In genomic region chr3:121504927-121505487, GRCm38 (mm10) we compare ENCODE assay signal across 17 mouse cellular contexts. TPM values are rescaled to one million over a fixed set of nuclear protein-coding genes. Genes with fewer than 3 reads are reported as not detected.
DNase-seq lines count a peak whose midpoint lies in the region; ATAC-seq and TF ChIP-seq lines count a peak whose summit lies in the region.
"Had no signal": no experiment of that assay in that cellular context is flagged by ENCODE, and none has a peak within 500 bp of the region (broad histone marks: within the 10 kb centered on the region; RNA-seq: fewer than 3 reads in every experiment).

No protein-coding gene starts in this region.

- H3K27me3 ChIP-seq in forebrain, embryonic 15.5 days, result no peaks in the 10 kb centered on the region
- no peaks in the 10 kb centered on the region for H3K27me3 ChIP-seq in forebrain, embryonic 11.5 days (ENCODE audit: control insufficient read depth, insufficient read depth, low read length)
- H3K27me3 ChIP-seq in kidney, adult 2 months (replicated peaks; ENCODE audit: control insufficient read depth, insufficient read depth, low read length), result no peaks in the 10 kb centered on the region
- no peaks in the 10 kb centered on the region for H3K27me3 ChIP-seq in midbrain, embryonic 12.5 days
- H3K27me3 ChIP-seq in midbrain, embryonic 15.5 days (replicated peaks), result no peaks in the 10 kb centered on the region
- H3K27me3 ChIP-seq: heart, embryonic 13.5 days had no signal

- WGBS in forebrain, embryonic 15.5 days, result 68% methylated on average over 8 of the region's 8 CpGs
- 75% methylated on average over 8 of the region's 8 CpGs for WGBS in forebrain, embryonic 11.5 days
- 80% methylated on average over 8 of the region's 8 CpGs for WGBS in kidney, adult 2 months
- whole genome bisulfite sequencing in midbrain, embryonic 12.5 days, result 52% methylated on average over 8 of the region's 8 CpGs
- WGBS in midbrain, embryonic 15.5 days, result 60% methylated on average over 8 of the region's 8 CpGs

- H3K4me1 ChIP-seq in forebrain, embryonic 15.5 days, result no peaks in the 10 kb centered on the region
- H3K4me1 ChIP-seq in forebrain, embryonic 11.5 days (replicated peaks; ENCODE audit: control insufficient read depth, insufficient read depth, low read length), result no peaks in the 10 kb centered on the region
- H3K4me1 ChIP-seq in kidney, adult 2 months (ENCODE audit: control insufficient read depth, insufficient read depth, low read length), result no peaks in the 10 kb centered on the region
- H3K4me1 ChIP-seq in midbrain, embryonic 12.5 days, result peaks cover 6% of the 10 kb centered on the region; the same call in 1 of the 2 replicates
- H3K4me1 ChIP-seq in midbrain, embryonic 15.5 days, result no peaks in the 10 kb centered on the region

- no peak for TF ChIP-seq POLR2A in kidney, adult 2 months (IDR thresholded peaks at IDR 0.05; ENCODE audit: low read depth, low read length)

- DNase-seq in forebrain, embryonic 11.5 days (ENCODE audit: low spot score), result no peak
- DNase-seq in kidney, adult 2 months, result no peak
- DNase-seq in kidney, adult 18-20 months, result no peak
- no peak for DNase-seq in right cerebral cortex, postnatal 10 days (ENCODE audit: low spot score in 2 of 2)
- DNase-seq: adrenal gland, adult 2 months; adrenal gland, postnatal 25 days; cerebellum, adult 2 months; cerebellum, postnatal 10 days; gastrocnemius, postnatal 36 days; heart, adult 11 months; heart, postnatal 36 days had no signal

- no peak overlapping the region for H3K9ac ChIP-seq in forebrain, embryonic 15.5 days (replicated peaks)
- H3K9ac ChIP-seq in forebrain, embryonic 11.5 days (ENCODE audit: low read length), result no peak overlapping the region
- peak overlapping the region; percentile 4; the same call in 1 of the 2 replicates for H3K9ac ChIP-seq in midbrain, embryonic 12.5 days (replicated peaks)
- H3K9ac ChIP-seq in midbrain, embryonic 15.5 days, result no peak overlapping the region
- H3K9ac ChIP-seq: heart, embryonic 13.5 days; hindbrain, embryonic 14.5 days had no signal

- H3K36me3 ChIP-seq in forebrain, embryonic 15.5 days, result no peaks in the 10 kb centered on the region
- H3K36me3 ChIP-seq in forebrain, embryonic 11.5 days (ENCODE audit: control insufficient read depth, insufficient read depth, low read length), result no peaks in the 10 kb centered on the region
- H3K36me3 ChIP-seq in kidney, adult 2 months (ENCODE audit: control insufficient read depth, insufficient read depth, low read length), result no peaks in the 10 kb centered on the region
- H3K36me3 ChIP-seq in midbrain, embryonic 12.5 days, result no peaks in the 10 kb centered on the region
- H3K36me3 ChIP-seq in midbrain, embryonic 15.5 days (replicated peaks), result no peaks in the 10 kb centered on the region
- H3K36me3 ChIP-seq: heart, embryonic 13.5 days had no signal

- H3K4me3 ChIP-seq in forebrain, embryonic 15.5 days, result no peak overlapping the region
- no peak overlapping the region for H3K4me3 ChIP-seq in forebrain, embryonic 11.5 days (ENCODE audit: low read depth, low read length)
- H3K4me3 ChIP-seq in kidney, adult 2 months (ENCODE audit: insufficient read depth, low read depth, low read length), result no peak overlapping the region
- no peak overlapping the region for H3K4me3 ChIP-seq in midbrain, embryonic 12.5 days
- no peak overlapping the region for H3K4me3 ChIP-seq in midbrain, embryonic 15.5 days
- H3K4me3 ChIP-seq: heart, embryonic 13.5 days had no signal

- peak; percentile 63 for ATAC-seq in forebrain, embryonic 15.5 days (replicated peaks)
- no peak for ATAC-seq in forebrain, embryonic 11.5 days (replicated peaks; ENCODE audit: low FRiP score)
- ATAC-seq in midbrain, embryonic 12.5 days (ENCODE audit: low FRiP score, low read depth), result peak; percentile 78
- no peak for ATAC-seq in midbrain, embryonic 15.5 days (replicated peaks)
- ATAC-seq: intestine, embryonic 16.5 days had no signal

- no peak overlapping the region for H3K27ac ChIP-seq in forebrain, embryonic 15.5 days (replicated peaks)
- no peak overlapping the region for H3K27ac ChIP-seq in forebrain, embryonic 11.5 days (ENCODE audit: low read depth, low read length)
- 0 out of 2 replicates have a peak overlapping the region, but pooled peaks have one; percentile 26 for H3K27ac ChIP-seq in kidney, adult 2 months (ENCODE audit: insufficient read depth, low read depth, low read length)
- H3K27ac ChIP-seq in midbrain, embryonic 12.5 days (replicated peaks), result 0 out of 2 replicates have a peak overlapping the region, but pooled peaks have one; percentile 15
- no peak overlapping the region for H3K27ac ChIP-seq in midbrain, embryonic 15.5 days
- H3K27ac ChIP-seq: heart, embryonic 13.5 days; hindbrain, embryonic 14.5 days had no signal

- no peaks in the 10 kb centered on the region for H3K9me3 ChIP-seq in forebrain, embryonic 15.5 days
- no peaks in the 10 kb centered on the region for H3K9me3 ChIP-seq in forebrain, embryonic 11.5 days (ENCODE audit: control insufficient read depth, low read length)
- H3K9me3 ChIP-seq in midbrain, embryonic 12.5 days, result no peaks in the 10 kb centered on the region
- H3K9me3 ChIP-seq in midbrain, embryonic 15.5 days, result no peaks in the 10 kb centered on the region
- H3K9me3 ChIP-seq: heart, embryonic 13.5 days had no signal

- no peak overlapping the region for H3K4me2 ChIP-seq in forebrain, embryonic 15.5 days (replicated peaks)
- H3K4me2 ChIP-seq in forebrain, embryonic 11.5 days (ENCODE audit: low read depth, low read length, severe bottlenecking), result no peak overlapping the region
- no peak overlapping the region for H3K4me2 ChIP-seq in midbrain, embryonic 12.5 days (replicated peaks)
- no peak overlapping the region for H3K4me2 ChIP-seq in midbrain, embryonic 15.5 days
- H3K4me2 ChIP-seq: heart, embryonic 13.5 days; hindbrain, embryonic 14.5 days had no signal

- no peak for TF ChIP-seq CTCF in kidney, adult 2 months (conservative IDR thresholded peaks at IDR 0.05; ENCODE audit: insufficient read depth, insufficient read length, low read depth, low read length)

RNA-seq across cellular contexts. Expression of gene Slc44a3, which starts 27.2 kb away (rescaled TPM):
- polyA plus RNA-seq in forebrain, embryonic 15.5 days (2015; fragmentation: Nextera tagmentation; extraction: Ambion mirVana), result 0.75 and 1.1 TPM in 2 replicates
- polyA plus RNA-seq in forebrain, embryonic 11.5 days (2014; fragmentation: Nextera tagmentation; extraction: Ambion mirVana), result 0.83 and 1.0 TPM in 2 replicates
- 9.7 and 11.4 TPM in 2 replicates for polyA plus RNA-seq in kidney, adult 2 months (2012; rRNA removed)
- polyA plus RNA-seq in midbrain, embryonic 12.5 days (2016; fragmentation: Nextera tagmentation; extraction: Ambion mirVana), result 0.27 and 1.0 TPM in 2 replicates
- polyA plus RNA-seq in midbrain, embryonic 15.5 days (2015; fragmentation: Nextera tagmentation; extraction: Ambion mirVana), result 1.1 and 1.2 TPM in 2 replicates

Comparison
In these comparisons a context has a peak if more than half of its experiments do, and no peak if none do; other contexts are left out.
1. ATAC-seq: peak in forebrain, embryonic 15.5 days (single experiment) and midbrain, embryonic 12.5 days (single experiment); none in forebrain, embryonic 11.5 days (single experiment) and midbrain, embryonic 15.5 days (single experiment).
2. H3K27ac ChIP-seq: peak in kidney, adult 2 months (single experiment) and midbrain, embryonic 12.5 days (single experiment); none in forebrain, embryonic 15.5 days (single experiment), forebrain, embryonic 11.5 days (single experiment) and midbrain, embryonic 15.5 days (single experiment).